Mouse (Mus musculus) C2C12 (cell line): ENCODE results near the gene Grik2.

Experiments used
- CTCF ChIP-seq: IDR thresholded peaks from one replicate; pipeline ENCODE4 v1.5.1; 2011; ENCODE audit not compliant: control insufficient read depth, insufficient read depth, insufficient read length
- FOSL1 ChIP-seq: IDR thresholded peaks from one replicate; pipeline ENCODE4 v1.8.0; 2011; ENCODE audit warnings: mild to moderate bottlenecking, low read length; ENCODE audit not compliant: poor library complexity, insufficient read depth, severe bottlenecking

GRCm38 (mm10) chr10:49768897-49769296 is 19.7 kb downstream of the Grik2 start:
- TF ChIP-seq FOSL1: no peak
- no peak for TF ChIP-seq CTCF
